Mouse (Mus musculus) hindbrain, embryonic 11.5 days (tissue): ENCODE measurements at regions not wholly inside any gene's neighbourhood (a gene's known extent, or its start where the extent isn't known, plus 50 kb on each side); places are given as distances from the start of the nearest gene placed in this dataset.

Experiments used
- ATAC-seq: fragments of 200-750 bp; cut with Nextera tagmentation; 2 replicates; pipeline ENCODE4 v1.8.0; 2017; ENCODE audit warnings: mild to moderate bottlenecking, moderate TSS enrichment, moderate library complexity; ENCODE audit not compliant: low FRiP score
- DNase-seq: peaks from one replicate; pipeline ENCODE4 v3.0.0-alpha.2; 2015; ENCODE audit warnings: low spot score
- H3K27ac ChIP-seq: fragments of 300-500 bp; sonication (generic); 2 replicates; pipeline ENCODE4 v1.5.1; 2014; ENCODE audit warnings: mild to moderate bottlenecking, low read depth, low read length
- H3K27me3 ChIP-seq: fragments of 300-500 bp; sonication (generic); 2 replicates; pipeline ENCODE4 v1.6.1; 2014; ENCODE audit warnings: mild to moderate bottlenecking, low read length, moderate library complexity, mixed read lengths; ENCODE audit not compliant: control insufficient read depth, insufficient read depth
- H3K36me3 ChIP-seq: fragments of 300-500 bp; sonication (generic); 2 replicates; pipeline ENCODE4 v1.6.1; 2014; ENCODE audit warnings: mild to moderate bottlenecking, low read length, moderate library complexity, mixed read lengths; ENCODE audit not compliant: control insufficient read depth, insufficient read depth
- H3K4me1 ChIP-seq: fragments of 300-500 bp; sonication (generic); replicated peaks from 2 replicates; pipeline ENCODE4 v1.6.1; 2014; ENCODE audit warnings: low read length, mixed read lengths; ENCODE audit not compliant: control insufficient read depth, insufficient read depth
- H3K4me2 ChIP-seq: fragments of 300-500 bp; sonication (generic); replicated peaks from 2 replicates; pipeline ENCODE4 v1.6.1; 2014; ENCODE audit warnings: mild to moderate bottlenecking, low read depth, low read length
- H3K4me3 ChIP-seq: fragments of 300-500 bp; sonication (generic); 2 replicates; pipeline ENCODE4 v1.5.1; 2014; ENCODE audit warnings: low read depth, low read length
- H3K9ac ChIP-seq: fragments of 300-500 bp; sonication (generic); 2 replicates; pipeline ENCODE4 v1.6.1; 2014; ENCODE audit warnings: low read depth, low read length
- H3K9me3 ChIP-seq: fragments of 300-500 bp; sonication (generic); 2 replicates; pipeline ENCODE4 v1.6.1; 2016; ENCODE audit warnings: low read length; ENCODE audit not compliant: control insufficient read depth
- WGBS: fragments of 180-500 bp; shearing (Covaris S2); extraction: QIAGEN DNeasy Blood & Tissue Kit; methylation state at CpG from one replicate; pipeline ENCODE4 v1.1.7; 2014; 5-methylcytosine and 5-hydroxymethylcytosine counted together

DNA sequence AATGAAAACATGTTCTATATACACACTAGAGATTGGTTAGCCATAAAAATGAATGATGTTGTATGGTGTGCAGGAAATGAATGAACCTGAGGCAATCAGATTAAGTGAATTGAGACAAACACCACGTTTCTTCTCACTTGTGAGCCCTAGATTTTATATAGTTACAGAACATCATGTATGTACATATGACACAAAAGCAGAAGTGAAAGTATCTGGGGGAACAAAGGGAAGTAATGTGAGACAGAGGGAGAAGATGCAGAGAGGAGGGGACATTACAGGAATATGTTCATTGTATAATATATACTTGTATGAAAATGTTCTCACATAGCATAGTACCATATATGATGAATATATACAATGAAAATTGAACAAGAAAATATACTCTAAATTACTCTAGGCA is 121.1 kb upstream of the Map3k1 start:
- no peak for DNase-seq
- Histone ChIP-seq H3K4me3 (no peak overlapping the region), H3K4me1 (no peaks in the 10 kb centered on the region), H3K9me3 (no peaks in the 10 kb centered on the region), H3K4me2 (no peak overlapping the region), H3K27ac (no peak overlapping the region), H3K27me3 (no peaks in the 10 kb centered on the region), H3K9ac (no peak overlapping the region), H3K36me3 (no peaks in the 10 kb centered on the region)
- no peak for ATAC-seq
- 78% methylated on average over 1 of the region's 1 CpGs for WGBS

DNA sequence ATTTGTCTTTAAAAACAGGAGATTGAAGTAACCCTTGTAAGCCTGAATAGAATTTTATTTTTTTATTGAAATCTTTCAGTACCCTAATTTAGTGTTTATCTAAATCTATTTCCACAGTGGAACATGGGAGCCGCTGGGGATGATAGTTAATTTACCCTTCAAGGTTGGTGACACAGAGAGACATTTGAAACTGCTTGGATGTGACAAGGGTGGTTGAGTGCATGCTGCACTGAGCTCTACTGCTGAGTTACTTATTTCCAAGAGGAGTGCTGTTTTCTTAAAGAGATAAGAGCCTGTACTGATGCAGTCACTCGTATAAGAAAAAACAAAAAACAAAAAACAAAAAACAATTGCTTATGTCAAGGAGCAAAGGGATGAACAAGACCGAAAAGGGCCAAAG is 123.7 kb upstream of the Map3k1 start:
- H3K4me3 ChIP-seq = no peak overlapping the region
- WGBS = 83% methylated on average over 3 of the region's 3 CpGs
- no peaks in the 10 kb centered on the region for H3K9me3 ChIP-seq

DNA sequence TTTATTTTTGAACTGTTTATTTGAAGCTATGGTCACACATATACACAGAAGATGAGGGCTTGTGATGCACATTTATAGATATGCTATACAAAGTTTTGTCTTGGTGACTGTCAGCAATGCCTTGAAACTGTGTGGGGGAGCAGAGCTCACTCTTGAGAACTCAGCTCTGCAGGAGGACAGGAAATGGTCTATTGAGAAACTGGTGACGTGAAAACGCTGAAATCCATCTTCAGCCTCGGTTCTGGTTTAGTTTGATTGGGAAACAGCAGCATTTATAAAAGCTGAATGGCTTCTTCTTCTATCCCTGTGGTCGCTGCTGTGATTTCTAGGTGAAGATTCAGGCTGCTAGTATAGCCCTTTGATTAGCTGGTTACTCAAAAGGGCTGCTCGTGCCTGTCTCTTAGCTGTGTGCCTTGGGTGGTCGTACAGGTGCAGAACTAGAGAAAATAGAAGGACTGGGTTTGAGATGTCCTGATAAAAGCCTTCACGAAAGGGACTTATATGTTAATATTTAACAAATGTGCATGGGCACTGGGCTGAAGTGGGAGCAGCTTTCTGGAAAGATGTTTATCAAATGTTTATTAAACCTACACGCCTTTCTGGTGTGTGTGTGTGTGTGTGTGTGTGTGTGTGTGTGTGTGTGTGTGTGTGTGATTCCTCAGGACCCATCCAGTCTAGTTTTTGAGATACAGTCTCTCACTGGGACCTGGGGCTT is 124.9 kb upstream of the Map3k1 start:
- no peaks in the 10 kb centered on the region for H3K9me3 ChIP-seq
- H3K4me3 ChIP-seq = no peak overlapping the region
- DNase-seq (no peak), ATAC-seq (no peak)
- no peak overlapping the region for H3K4me2 ChIP-seq
- H3K9ac ChIP-seq = no peak overlapping the region
- H3K36me3 ChIP-seq = no peaks in the 10 kb centered on the region
- H3K27ac ChIP-seq = no peak overlapping the region
- 81% methylated on average over 8 of the region's 8 CpGs for WGBS
- no peaks in the 10 kb centered on the region for H3K27me3 ChIP-seq
- H3K4me1 ChIP-seq = no peaks in the 10 kb centered on the region

More for the DNA sequence above, 123.7 kb upstream of the Map3k1 start:
- no peak overlapping the region for H3K9ac ChIP-seq
- ATAC-seq (no peak), DNase-seq (no peak)
- H3K4me2 ChIP-seq = no peak overlapping the region
- H3K36me3 ChIP-seq = no peaks in the 10 kb centered on the region
- no peaks in the 10 kb centered on the region for H3K4me1 ChIP-seq
- no peaks in the 10 kb centered on the region for H3K27me3 ChIP-seq
- no peak overlapping the region for H3K27ac ChIP-seq

DNA sequence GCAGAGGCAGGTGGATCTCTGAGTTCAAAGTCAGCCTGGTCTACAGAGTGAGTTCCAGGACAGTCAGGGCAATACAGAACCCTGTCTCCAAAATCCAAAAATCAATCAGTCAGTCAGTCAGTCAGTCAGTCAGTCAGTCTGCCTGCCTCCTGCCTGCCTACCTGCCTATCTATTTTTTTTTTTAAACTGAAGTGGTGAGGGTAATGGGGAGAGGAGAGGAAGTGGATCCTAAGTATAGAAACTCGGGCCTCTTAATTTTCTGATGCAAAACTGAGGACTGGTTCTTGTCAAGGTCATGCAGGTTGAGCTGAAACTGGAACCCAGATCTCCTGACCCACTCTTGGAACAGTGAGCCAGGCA is 126.9 kb upstream of the Map3k1 start:
- DNase-seq = no peak
- WGBS = 87% methylated on average over 1 of the region's 1 CpGs
- Histone ChIP-seq H3K4me3 (no peak overlapping the region), H3K9ac (no peak overlapping the region), H3K27ac (no peak overlapping the region), H3K27me3 (no peaks in the 10 kb centered on the region), H3K4me2 (no peak overlapping the region), H3K4me1 (no peaks in the 10 kb centered on the region), H3K9me3 (no peaks in the 10 kb centered on the region), H3K36me3 (no peaks in the 10 kb centered on the region)
- ATAC-seq = no peak

DNA sequence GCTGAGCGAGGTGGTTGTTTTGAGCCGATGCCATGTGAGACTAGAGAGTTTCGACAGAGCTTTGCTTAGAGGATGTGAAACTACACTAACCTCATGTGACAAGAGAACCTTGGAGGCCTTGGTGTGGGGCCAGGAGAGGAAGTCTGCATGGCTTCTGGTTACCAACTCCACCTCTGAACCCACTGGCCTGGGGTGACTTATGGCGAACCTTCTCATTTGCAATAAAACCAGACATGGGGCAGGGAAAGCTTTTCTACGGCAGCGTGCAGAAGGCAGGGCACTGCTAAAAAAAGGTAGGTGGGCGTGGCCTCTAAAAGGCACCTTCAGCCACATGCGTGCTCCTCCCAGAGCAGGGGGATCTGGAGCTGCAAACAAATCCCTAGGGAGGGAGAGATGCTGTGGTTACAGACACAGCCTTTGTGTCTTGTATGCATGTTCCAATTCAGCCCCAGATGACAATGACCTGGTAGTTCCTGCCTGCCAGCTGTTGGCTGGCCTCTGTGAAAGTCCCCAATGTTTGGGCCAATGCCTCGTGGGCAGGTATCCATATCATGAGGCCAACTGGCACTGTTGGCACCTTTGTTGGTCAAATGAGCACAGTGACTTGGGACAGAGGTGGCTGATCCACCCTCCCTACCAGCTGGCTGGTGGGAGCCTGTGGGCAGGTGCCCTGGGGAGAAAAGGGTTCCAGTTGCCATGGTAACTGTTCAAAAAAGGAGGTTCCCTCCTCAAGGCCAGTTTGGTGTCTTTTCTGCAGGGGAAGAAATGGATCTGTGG is 127.5 kb upstream of the Map3k1 start:
- H3K4me3 ChIP-seq = no peak overlapping the region
- no peak overlapping the region for H3K27ac ChIP-seq
- no peaks in the 10 kb centered on the region for H3K9me3 ChIP-seq
- DNase-seq (peak; percentile 21), ATAC-seq (peak; percentile 63)
- WGBS = 70% methylated on average over 9 of the region's 9 CpGs
- no peaks in the 10 kb centered on the region for H3K4me1 ChIP-seq
- no peak overlapping the region for H3K4me2 ChIP-seq
- no peak overlapping the region for H3K9ac ChIP-seq
- H3K36me3 ChIP-seq = no peaks in the 10 kb centered on the region
- H3K27me3 ChIP-seq = no peaks in the 10 kb centered on the region

DNA sequence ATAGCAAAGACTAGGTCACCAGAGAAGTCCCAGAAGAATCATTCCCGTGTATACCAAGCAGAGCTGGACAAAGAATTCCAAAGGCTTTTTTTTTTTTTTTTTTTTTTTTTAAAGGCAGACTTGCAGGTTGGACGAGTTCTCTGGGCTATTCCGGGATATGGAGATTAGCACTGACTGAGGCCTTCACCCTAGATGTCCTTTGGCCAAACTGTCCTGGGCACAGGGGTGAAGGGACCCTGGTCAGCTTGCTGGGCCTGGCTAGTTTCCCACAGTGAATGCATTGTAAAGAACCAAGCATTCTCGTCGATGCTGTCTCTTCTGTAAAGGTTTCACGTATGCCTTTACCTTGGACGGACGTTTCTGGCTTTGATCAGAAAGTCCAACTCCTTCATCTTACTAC is 128.2 kb upstream of the Map3k1 start:
- no peak overlapping the region for H3K9ac ChIP-seq
- WGBS = 66% methylated on average over 8 of the region's 8 CpGs
- H3K4me3 ChIP-seq = no peak overlapping the region
- no peaks in the 10 kb centered on the region for H3K4me1 ChIP-seq
- no peak for DNase-seq
- H3K27me3 ChIP-seq = no peaks in the 10 kb centered on the region
- H3K27ac ChIP-seq = no peak overlapping the region
- no peaks in the 10 kb centered on the region for H3K36me3 ChIP-seq
- ATAC-seq = peak; percentile 19; the same call in 1 of the 2 replicates
- no peaks in the 10 kb centered on the region for H3K9me3 ChIP-seq
- no peak overlapping the region for H3K4me2 ChIP-seq

DNA sequence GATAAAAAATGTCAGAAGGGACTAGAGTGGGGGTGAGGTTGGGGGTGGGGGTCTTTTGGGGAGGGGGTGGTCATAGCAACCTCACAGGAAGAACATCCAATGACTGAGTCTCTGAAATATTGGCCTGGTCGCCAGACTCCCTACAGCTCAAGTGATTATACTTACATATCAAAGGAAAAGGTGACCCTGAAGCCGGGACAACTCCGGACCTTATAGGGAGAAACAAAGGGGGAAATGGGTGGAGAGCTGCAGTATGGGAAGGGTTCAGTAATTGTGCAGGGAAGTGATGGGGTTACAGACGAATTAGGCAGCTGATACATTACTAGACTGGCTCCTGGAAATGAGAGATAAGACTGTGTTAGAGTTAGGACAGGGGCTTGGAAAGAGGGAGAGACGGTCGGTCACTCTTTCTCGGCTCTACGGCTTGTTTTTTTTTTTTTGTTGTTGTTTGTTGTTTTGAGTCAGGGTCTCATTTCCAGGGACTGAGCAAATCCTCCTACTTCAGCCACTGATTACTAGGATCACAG is 130.2 kb upstream of the Map3k1 start:
- H3K27me3 ChIP-seq = no peaks in the 10 kb centered on the region
- H3K27ac ChIP-seq = no peak overlapping the region
- ATAC-seq (no peak), DNase-seq (no peak)
- no peaks in the 10 kb centered on the region for H3K36me3 ChIP-seq
- no peak overlapping the region for H3K4me2 ChIP-seq
- WGBS = 69% methylated on average over 8 of the region's 8 CpGs
- H3K4me1 ChIP-seq = no peaks in the 10 kb centered on the region
- H3K9ac ChIP-seq = no peak overlapping the region
- no peaks in the 10 kb centered on the region for H3K9me3 ChIP-seq
- H3K4me3 ChIP-seq = no peak overlapping the region

DNA sequence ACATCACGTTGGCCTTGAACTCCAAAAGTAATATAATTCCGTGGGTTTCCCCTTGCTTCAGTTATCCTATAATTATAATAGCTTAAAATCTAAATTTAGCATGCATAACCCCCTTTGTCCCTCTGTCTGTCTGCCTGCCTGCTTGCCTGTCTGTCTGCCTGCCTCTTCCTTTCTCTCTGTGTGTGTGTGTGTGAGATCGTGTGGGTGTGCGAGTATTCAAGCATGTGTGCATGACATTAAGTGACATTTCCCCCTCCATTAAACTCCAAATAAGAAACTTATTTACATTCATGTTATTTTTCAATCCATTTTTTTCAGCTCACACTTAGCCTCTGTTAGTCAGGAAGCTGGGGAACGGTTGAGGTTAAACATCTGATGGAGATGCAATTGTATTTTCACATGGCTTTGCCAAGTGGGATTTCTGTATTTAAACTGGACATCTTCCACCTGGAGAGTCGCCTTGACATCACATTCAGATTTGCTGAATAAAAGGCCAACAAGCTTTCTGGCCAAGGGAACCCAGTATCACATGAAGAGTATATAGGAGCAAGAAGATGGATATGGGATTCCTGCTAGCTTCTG is 130.8 kb upstream of the Map3k1 start:
- no peak for ATAC-seq
- Histone ChIP-seq H3K9me3 (no peaks in the 10 kb centered on the region), H3K27me3 (no peaks in the 10 kb centered on the region), H3K36me3 (no peaks in the 10 kb centered on the region), H3K27ac (no peak overlapping the region), H3K9ac (no peak overlapping the region), H3K4me2 (no peak overlapping the region), H3K4me1 (no peaks in the 10 kb centered on the region), H3K4me3 (no peak overlapping the region)
- WGBS = 82% methylated on average over 6 of the region's 6 CpGs
- DNase-seq = no peak
